Mouse (Mus musculus): ENCODE results near the gene Map6.

GRCm38 (mm10) chr7:99358371-99358770 lies 91.1 kb downstream of the Map6 start:
- no peak for TF ChIP-seq POLR2A (IDR thresholded peaks at IDR 0.05; ENCODE audit: insufficient read length, low read depth)
- TF ChIP-seq USF1 (IDR thresholded peaks at IDR 0.05; ENCODE audit: low read depth): no peak
- TF ChIP-seq MAX (IDR thresholded peaks at IDR 0.05; ENCODE audit: low read depth): no peak

All from myocyte (in vitro differentiated cells).